Mouse (Mus musculus) neural tube, embryonic 12.5 days (tissue): ENCODE results near the gene Ilk. TPM values are rescaled to one million over a fixed set of nuclear protein-coding genes. Genes with fewer than 3 reads are reported as not detected.

Source experiments
- polyA plus RNA-seq: library from polyadenylated mRNA; unstranded; fragments of >200 nt; fragmentation: Nextera tagmentation; extraction: Ambion mirVana; gene quantifications from 2 replicates; pipeline ENCODE4 v1.2.1, GENCODE M21; 2016

Ilk gene
- polyA plus RNA-seq, 1 experiment from 2014 or later, result 230 TPM

Other genes with a start within 250 kb of the Ilk start
- gene Smpd1, start 182.2 kb upstream of the Ilk start, polyA plus RNA-seq, result 53.8 and 56.6 TPM in 2 replicates
- gene Apbb1, start 154.9 kb upstream of the Ilk start, polyA plus RNA-seq, result 185 TPM in 2 replicates
- gene Hpx, start 136.5 kb upstream of the Ilk start, polyA plus RNA-seq, result 0.23 and 0.38 TPM in 2 replicates
- 64.4 and 74.5 TPM in 2 replicates for gene Trim3, start 103.0 kb upstream of the Ilk start, polyA plus RNA-seq
- gene Timm10b, start 96.5 kb upstream of the Ilk start, polyA plus RNA-seq, result 140 and 160 TPM in 2 replicates
- gene Arfip2, start 96.2 kb upstream of the Ilk start, polyA plus RNA-seq, result 76.9 and 77.5 TPM in 2 replicates
- gene Gm45799, start 96.0 kb upstream of the Ilk start, polyA plus RNA-seq, result 15.5 and 16.6 TPM in 2 replicates
- gene Dnhd1, start 85.8 kb upstream of the Ilk start, polyA plus RNA-seq, result 1.4 and 1.5 TPM in 2 replicates
- 31.4 and 32.3 TPM in 2 replicates for gene Rrp8, start 793 bp downstream of the Ilk start, polyA plus RNA-seq
- 165 and 171 TPM in 2 replicates for gene Taf10, start 7.8 kb downstream of the Ilk start, polyA plus RNA-seq
- gene Tpp1, start 15.6 kb downstream of the Ilk start, polyA plus RNA-seq, result 37.4 and 40.3 TPM in 2 replicates
- 20.4 and 20.6 TPM in 2 replicates for gene Dchs1, start 51.1 kb downstream of the Ilk start, polyA plus RNA-seq
- gene Mrpl17, start 74.5 kb downstream of the Ilk start, polyA plus RNA-seq, result 219 and 238 TPM in 2 replicates
- 0.16 TPM in 1 of 2 replicates, not detected in the other for gene Gm4070, start 217.4 kb downstream of the Ilk start, polyA plus RNA-seq